Mouse (Mus musculus) erythroblast, embryonic 14.5 days (primary cell): ENCODE measurements at regions not wholly inside any gene's neighbourhood (a gene's known extent, or its start where the extent isn't known, plus 50 kb on each side); places are given as distances from the start of the nearest gene placed in this dataset.

Experiments
- GATA1 ChIP-seq: IDR thresholded peaks from 2 replicates; pipeline ENCODE4 v1.6.1; 2012; ENCODE audit warnings: low read length, inconsistent platforms, mixed read lengths
- TAL1 ChIP-seq: IDR thresholded peaks from 3 replicates; pipeline ENCODE4 v1.6.1; 2012; ENCODE audit warnings: low read length, inconsistent platforms, mixed read lengths

GRCm38 (mm10) chr13:37470230-37470907, 125.4 kb downstream of the Ly86 start:
- no peak for TF ChIP-seq GATA1
- TF ChIP-seq TAL1 = no peak
